Mouse (Mus musculus): ENCODE measurements around the gene Shroom3. TPM values are rescaled to one million over a fixed set of nuclear protein-coding genes. Genes with fewer than 3 reads are reported as not detected.

The Shroom3 gene
- polyA plus RNA-seq, 1 experiment from 2014 or later, result 2.1 TPM

DNA sequence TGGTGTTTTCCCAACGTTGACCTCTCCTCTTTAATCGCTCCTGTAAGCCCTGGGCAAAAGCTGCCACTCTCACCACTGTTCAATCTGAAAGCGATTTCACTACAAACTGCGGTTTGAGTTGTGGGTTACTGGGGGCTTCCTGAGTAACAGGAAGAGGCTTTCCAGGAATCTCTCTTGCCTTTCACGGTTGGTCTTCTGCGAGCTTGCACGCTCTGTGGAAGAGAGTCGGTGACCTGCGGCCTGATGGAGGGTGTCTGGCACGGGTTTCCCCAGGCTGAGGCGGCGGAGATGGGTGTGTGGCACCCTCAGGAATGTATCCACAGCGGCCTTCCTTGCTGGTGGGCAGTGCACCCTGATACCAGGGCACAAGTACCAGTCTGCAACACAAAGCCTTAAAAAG, 281.5 kb downstream of the Shroom3 start:
- Histone ChIP-seq H3K4me3 (no peak overlapping the region), H3K4me1 (peaks cover 38% of the 10 kb centered on the region), H3K27ac (no peak overlapping the region), H3K4me2 (no peak overlapping the region), H3K9me3 (no peaks in the 10 kb centered on the region), H3K27me3 (no peaks in the 10 kb centered on the region), H3K9ac (no peak overlapping the region; the same call in 1 of the 2 replicates), H3K36me3 (no peaks in the 10 kb centered on the region)
- whole genome bisulfite sequencing, result 72% methylated on average over 13 of the region's 13 CpGs
- no peak for ATAC-seq (ENCODE audit: insufficient number of reproducible peaks, insufficient read depth, low FRiP score, low TSS enrichment, low read depth)

DNA sequence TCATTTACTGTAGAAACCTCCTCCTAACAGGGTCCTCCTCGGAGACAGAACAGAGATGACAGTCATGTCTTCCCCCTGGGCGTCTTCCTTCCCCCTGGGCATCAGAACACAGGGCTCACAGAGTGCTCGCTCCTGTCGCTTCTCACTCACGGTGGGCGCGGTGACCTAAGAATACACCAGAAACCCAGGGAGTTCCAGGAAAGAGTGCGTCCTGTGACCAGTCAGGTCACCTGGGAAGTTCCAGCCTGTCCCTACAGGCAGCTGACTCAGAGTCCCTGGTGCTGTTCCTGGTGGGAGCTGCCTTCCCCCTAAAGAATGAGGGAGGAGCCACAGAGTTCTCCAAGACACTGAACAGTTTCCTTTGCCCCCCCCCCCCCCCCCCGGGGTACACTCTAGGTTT, 283.9 kb downstream of the Shroom3 start:
- H3K4me1 ChIP-seq, result peaks cover 16% of the 10 kb centered on the region
- no peak overlapping the region for H3K27ac ChIP-seq
- H3K4me3 ChIP-seq, result no peak overlapping the region
- 53% methylated on average over 9 of the region's 9 CpGs for WGBS
- H3K36me3 ChIP-seq, result no peaks in the 10 kb centered on the region
- no peaks in the 10 kb centered on the region for H3K27me3 ChIP-seq
- ATAC-seq (ENCODE audit: insufficient number of reproducible peaks, insufficient read depth, low FRiP score, low TSS enrichment, low read depth), result no peak
- no peak overlapping the region for H3K4me2 ChIP-seq
- no peak overlapping the region for H3K9ac ChIP-seq
- H3K9me3 ChIP-seq, result no peaks in the 10 kb centered on the region

DNA sequence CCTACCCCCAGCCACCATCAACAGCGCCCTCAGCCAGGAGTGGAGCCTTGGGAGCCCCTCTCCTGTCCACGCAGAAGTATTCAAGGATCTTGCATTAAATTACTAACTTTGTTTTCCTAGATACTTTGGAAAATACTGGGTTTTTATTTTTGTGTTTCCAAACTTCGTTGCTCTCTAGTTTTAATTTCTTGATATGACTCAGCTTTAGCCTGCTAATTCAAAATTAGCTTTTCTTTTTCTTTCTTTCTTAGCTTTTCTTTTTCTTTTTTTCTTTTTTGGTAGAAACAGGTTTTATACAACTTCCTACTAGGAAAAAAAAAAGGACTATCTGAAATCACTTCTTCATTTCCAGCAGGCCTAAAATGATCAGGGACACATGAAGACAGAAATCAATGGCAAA, 284.7 kb downstream of the Shroom3 start:
- WGBS, result 89% methylated on average over 3 of the region's 3 CpGs
- Histone ChIP-seq H3K9me3 (no peaks in the 10 kb centered on the region), H3K36me3 (no peaks in the 10 kb centered on the region), H3K9ac (no peak overlapping the region), H3K27ac (no peak overlapping the region), H3K4me1 (peaks cover 15% of the 10 kb centered on the region), H3K4me3 (no peak overlapping the region), H3K4me2 (no peak overlapping the region), H3K27me3 (no peaks in the 10 kb centered on the region)
- ATAC-seq (ENCODE audit: insufficient number of reproducible peaks, insufficient read depth, low FRiP score, low TSS enrichment, low read depth), result no peak

DNA sequence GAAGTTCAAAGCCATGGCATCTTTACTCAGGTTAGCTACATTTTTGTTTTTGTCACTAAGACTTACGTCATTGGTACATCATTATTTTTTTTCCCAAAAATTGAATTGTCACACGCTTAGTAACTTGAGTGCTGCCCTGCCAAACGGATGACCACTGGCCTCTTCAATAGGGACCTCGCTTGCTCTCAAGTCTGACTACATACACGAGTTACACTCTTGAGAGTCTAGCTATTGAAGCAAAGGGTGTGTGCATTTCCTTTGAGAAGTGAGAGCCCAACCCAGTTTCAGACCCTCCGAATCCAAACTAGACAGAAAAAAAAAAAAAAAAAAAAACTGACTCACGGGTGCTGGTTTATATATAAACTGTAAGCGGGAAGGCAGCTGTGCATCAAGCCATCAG, 286.2 kb downstream of the Shroom3 start:
- H3K36me3 ChIP-seq, result no peaks in the 10 kb centered on the region
- H3K4me1 ChIP-seq, result peaks cover 12% of the 10 kb centered on the region; the same call in 1 of the 2 replicates
- no peak overlapping the region for H3K9ac ChIP-seq
- WGBS, result 75% methylated on average over 8 of the region's 8 CpGs
- no peaks in the 10 kb centered on the region for H3K9me3 ChIP-seq
- H3K4me3 ChIP-seq, result no peak overlapping the region
- ATAC-seq (ENCODE audit: insufficient number of reproducible peaks, insufficient read depth, low FRiP score, low TSS enrichment, low read depth), result no peak
- no peaks in the 10 kb centered on the region for H3K27me3 ChIP-seq
- H3K4me2 ChIP-seq, result no peak overlapping the region
- no peak overlapping the region for H3K27ac ChIP-seq

DNA sequence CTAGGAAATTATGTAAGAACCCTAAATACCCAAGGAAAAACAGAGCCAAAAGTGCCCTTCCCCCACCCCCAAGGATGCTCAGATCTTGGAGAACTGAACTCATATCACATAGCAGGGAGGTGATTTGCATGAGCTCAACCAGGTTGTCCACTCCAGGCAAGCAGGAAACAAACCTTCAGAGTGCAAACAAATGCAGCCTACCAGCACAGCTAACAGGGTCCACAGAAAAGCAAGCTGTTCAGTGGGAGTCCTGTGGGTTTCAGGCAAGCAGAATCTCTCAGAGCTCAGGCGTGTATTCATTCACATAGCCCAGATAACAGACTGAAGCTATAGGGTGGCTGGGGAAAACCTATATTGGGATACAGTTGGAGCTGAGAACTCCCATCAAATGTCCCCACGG, 286.7 kb downstream of the Shroom3 start:
- 76% methylated on average over 2 of the region's 2 CpGs for WGBS
- H3K27ac ChIP-seq, result peak overlapping the region; percentile 40; the same call in 1 of the 2 replicates
- H3K27me3 ChIP-seq, result no peaks in the 10 kb centered on the region
- no peak overlapping the region for H3K9ac ChIP-seq
- no peaks in the 10 kb centered on the region for H3K36me3 ChIP-seq
- ATAC-seq (ENCODE audit: insufficient number of reproducible peaks, insufficient read depth, low FRiP score, low TSS enrichment, low read depth), result no peak
- peaks cover 9% of the 10 kb centered on the region; the same call in 1 of the 2 replicates for H3K4me1 ChIP-seq
- no peaks in the 10 kb centered on the region for H3K9me3 ChIP-seq
- H3K4me3 ChIP-seq, result no peak overlapping the region
- H3K4me2 ChIP-seq, result no peak overlapping the region

DNA sequence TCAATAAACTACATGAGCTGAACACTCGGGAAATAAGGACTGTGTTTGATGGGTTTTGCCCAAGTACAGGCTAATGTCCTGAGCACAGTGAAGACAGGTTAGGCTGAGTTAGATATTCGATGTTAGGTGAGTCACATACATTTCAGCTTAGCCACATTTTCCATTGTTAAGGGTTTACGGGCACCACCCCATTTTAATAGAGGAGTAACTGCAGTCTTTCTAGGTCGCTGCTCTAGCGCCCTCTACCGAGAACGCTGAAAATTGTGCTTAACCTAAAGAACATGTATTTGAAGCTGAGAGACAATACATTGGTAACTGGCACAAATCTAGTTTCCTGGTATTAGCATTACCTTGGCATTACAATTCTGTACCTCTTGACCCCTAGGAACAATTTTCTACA, 287.2 kb downstream of the Shroom3 start:
- Histone ChIP-seq H3K4me2 (no peak overlapping the region), H3K36me3 (no peaks in the 10 kb centered on the region), H3K27me3 (no peaks in the 10 kb centered on the region), H3K9ac (no peak overlapping the region), H3K4me3 (no peak overlapping the region), H3K4me1 (peaks cover 9% of the 10 kb centered on the region; the same call in 1 of the 2 replicates), H3K9me3 (no peaks in the 10 kb centered on the region), H3K27ac (no peak overlapping the region; the same call in 1 of the 2 replicates)
- no peak for ATAC-seq (ENCODE audit: insufficient number of reproducible peaks, insufficient read depth, low FRiP score, low TSS enrichment, low read depth)
- WGBS, result 34% methylated on average over 7 of the region's 7 CpGs

DNA sequence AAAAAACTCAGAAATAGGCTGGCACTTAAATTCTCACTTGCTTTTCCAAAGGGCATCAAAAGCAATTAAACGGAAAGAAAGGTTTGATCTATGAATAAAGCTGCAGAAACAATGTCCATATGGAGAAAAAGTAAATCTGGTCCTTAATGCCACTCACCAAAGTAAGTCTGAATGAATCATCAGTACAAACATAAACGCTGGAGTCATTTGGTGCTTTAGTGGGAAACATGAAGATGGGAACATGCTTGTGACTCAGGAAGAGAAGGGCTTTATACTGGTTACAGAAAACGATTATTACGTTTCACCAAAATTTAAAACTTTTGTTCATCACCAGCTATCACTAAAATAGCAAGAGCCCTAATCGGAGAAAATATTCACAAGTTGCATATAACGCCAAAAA, 297.2 kb downstream of the Shroom3 start:
- H3K4me2 ChIP-seq, result no peak overlapping the region
- no peaks in the 10 kb centered on the region for H3K27me3 ChIP-seq
- ATAC-seq (ENCODE audit: insufficient number of reproducible peaks, insufficient read depth, low FRiP score, low TSS enrichment, low read depth), result no peak
- WGBS, result 83% methylated on average over 6 of the region's 6 CpGs
- no peaks in the 10 kb centered on the region for H3K36me3 ChIP-seq
- H3K9me3 ChIP-seq, result no peaks in the 10 kb centered on the region
- no peak overlapping the region for H3K4me3 ChIP-seq
- no peak overlapping the region for H3K27ac ChIP-seq
- no peak overlapping the region for H3K9ac ChIP-seq
- H3K4me1 ChIP-seq, result no peaks in the 10 kb centered on the region

DNA sequence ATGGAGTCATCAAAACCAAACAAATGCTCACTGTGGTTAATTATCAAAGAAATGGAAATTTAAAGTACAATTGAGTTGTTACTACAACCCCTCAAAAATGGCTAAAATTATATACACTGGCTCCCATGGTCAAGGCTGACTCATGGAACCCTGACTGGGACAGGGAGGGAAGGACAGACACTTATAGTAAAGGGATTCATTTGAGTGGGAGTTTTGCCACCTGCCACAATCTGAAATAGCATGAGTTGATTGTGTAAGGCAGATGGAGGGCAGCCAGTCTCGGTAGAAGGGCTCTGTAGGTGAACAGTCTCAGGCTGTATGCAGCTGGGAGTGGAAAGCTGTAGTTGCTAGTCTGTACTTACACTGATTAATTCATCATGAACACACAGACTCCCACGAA, 297.6 kb downstream of the Shroom3 start:
- no peak for ATAC-seq (ENCODE audit: insufficient number of reproducible peaks, insufficient read depth, low FRiP score, low TSS enrichment, low read depth)
- H3K4me3 ChIP-seq, result no peak overlapping the region
- H3K4me2 ChIP-seq, result no peak overlapping the region
- no peaks in the 10 kb centered on the region for H3K9me3 ChIP-seq
- WGBS, result 70% methylated on average over 2 of the region's 2 CpGs
- H3K27ac ChIP-seq, result no peak overlapping the region
- H3K27me3 ChIP-seq, result no peaks in the 10 kb centered on the region
- no peaks in the 10 kb centered on the region for H3K4me1 ChIP-seq
- H3K36me3 ChIP-seq, result no peaks in the 10 kb centered on the region
- no peak overlapping the region for H3K9ac ChIP-seq

DNA sequence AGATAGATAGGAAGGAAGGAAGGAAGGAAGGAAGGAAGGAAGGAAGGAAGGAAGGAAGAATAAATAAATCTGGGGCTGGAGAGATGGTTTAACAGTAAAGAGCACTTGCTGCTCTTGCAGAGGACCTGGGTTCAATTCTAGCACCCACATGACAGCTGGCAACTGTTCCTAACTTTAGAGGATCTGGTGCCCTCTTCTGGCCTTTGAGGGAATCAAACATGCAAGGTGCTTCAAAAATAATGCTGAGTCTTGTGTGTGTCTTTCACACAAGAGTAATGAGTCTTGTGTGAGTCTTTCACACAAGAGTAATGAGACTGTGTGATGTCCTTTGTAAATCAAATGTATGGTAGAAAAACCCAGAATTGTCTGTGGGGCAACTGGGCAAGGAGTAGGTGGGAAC, 299.4 kb downstream of the Shroom3 start:
- peaks cover 8% of the 10 kb centered on the region for H3K4me1 ChIP-seq
- no peak overlapping the region for H3K4me3 ChIP-seq
- ATAC-seq (ENCODE audit: insufficient number of reproducible peaks, insufficient read depth, low FRiP score, low TSS enrichment, low read depth), result no peak
- H3K4me2 ChIP-seq, result no peak overlapping the region
- H3K27me3 ChIP-seq, result no peaks in the 10 kb centered on the region
- H3K36me3 ChIP-seq, result no peaks in the 10 kb centered on the region
- H3K9ac ChIP-seq, result no peak overlapping the region
- H3K9me3 ChIP-seq, result no peaks in the 10 kb centered on the region
- H3K27ac ChIP-seq, result no peak overlapping the region

DNA sequence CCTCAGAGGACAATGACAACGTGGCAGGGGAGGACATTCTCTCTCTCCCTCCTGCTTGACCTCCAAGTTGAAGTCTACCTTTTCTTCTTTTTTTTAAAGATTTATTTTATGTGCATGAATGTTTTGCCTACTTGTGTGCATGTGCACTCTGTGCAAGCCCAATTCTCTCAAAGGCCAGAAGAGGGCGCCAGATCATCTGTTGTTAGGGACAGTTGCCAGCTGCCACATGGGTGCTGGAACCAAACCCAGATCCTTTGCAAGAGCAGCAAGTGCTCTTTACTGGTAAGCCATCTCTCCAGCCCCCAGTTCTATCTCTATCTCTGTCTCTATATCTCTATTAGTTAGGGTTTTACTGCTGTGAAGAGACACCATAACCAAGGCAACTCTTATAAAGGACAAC, 300.7 kb downstream of the Shroom3 start:
- peaks cover 19% of the 10 kb centered on the region for H3K4me1 ChIP-seq
- no peaks in the 10 kb centered on the region for H3K9me3 ChIP-seq
- ATAC-seq (ENCODE audit: insufficient number of reproducible peaks, insufficient read depth, low FRiP score, low TSS enrichment, low read depth), result no peak
- no peaks in the 10 kb centered on the region for H3K27me3 ChIP-seq
- no peak overlapping the region for H3K9ac ChIP-seq
- no peak overlapping the region for H3K4me2 ChIP-seq
- no peak overlapping the region for H3K4me3 ChIP-seq
- H3K27ac ChIP-seq, result peak overlapping the region; percentile 19; the same call in 1 of the 2 replicates
- no peaks in the 10 kb centered on the region for H3K36me3 ChIP-seq
- 33% methylated on average over 2 of the region's 2 CpGs for WGBS

DNA sequence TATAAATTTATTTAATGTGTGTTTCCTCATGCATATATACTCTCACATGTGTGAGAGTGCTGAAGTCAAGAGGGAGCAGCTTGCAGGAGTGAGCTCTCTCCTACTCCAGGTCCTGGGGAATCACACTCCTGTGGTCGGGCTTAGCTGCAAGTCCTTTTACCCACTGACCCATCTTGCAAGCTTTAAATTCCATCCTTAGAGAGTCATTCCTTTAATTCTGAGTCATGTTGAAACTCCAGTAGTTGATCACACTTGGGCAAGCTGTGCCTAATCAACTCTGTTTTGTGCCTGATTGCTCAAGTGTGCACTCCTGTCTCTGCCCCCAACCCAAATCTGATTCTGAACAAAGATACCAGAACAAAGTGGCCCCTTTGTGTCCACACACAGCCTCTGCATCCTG, 301.5 kb downstream of the Shroom3 start:
- Histone ChIP-seq H3K9ac (no peak overlapping the region), H3K4me3 (no peak overlapping the region), H3K4me1 (peaks cover 23% of the 10 kb centered on the region), H3K9me3 (no peaks in the 10 kb centered on the region), H3K36me3 (no peaks in the 10 kb centered on the region), H3K4me2 (no peak overlapping the region), H3K27ac (no peak overlapping the region), H3K27me3 (no peaks in the 10 kb centered on the region)
- no peak for ATAC-seq (ENCODE audit: insufficient number of reproducible peaks, insufficient read depth, low FRiP score, low TSS enrichment, low read depth)
- 52% methylated on average over 1 of the region's 1 CpGs for WGBS

DNA sequence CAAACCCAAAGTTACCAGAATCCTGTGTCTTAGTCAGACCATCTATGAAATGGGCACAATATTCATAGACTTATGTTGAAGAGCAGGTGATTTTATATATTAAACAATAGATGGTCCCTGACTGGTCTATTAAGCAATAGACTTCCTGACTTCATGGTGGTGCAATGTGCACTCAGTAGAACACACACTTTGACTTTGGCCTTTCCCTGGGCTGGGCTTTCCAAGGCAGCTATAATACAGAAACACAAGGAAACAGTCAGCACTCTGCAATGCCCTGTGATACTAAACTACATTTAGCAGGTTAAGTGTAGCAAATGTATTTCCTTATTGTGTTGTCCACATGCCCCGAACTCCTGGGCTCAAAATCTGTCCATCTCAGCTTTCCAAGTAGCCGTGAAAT, 302.2 kb downstream of the Shroom3 start:
- H3K27ac ChIP-seq, result no peak overlapping the region

More for the DNA sequence above, 302.2 kb downstream of the Shroom3 start:
- ATAC-seq (ENCODE audit: insufficient number of reproducible peaks, insufficient read depth, low FRiP score, low TSS enrichment, low read depth), result no peak
- Histone ChIP-seq H3K9me3 (no peaks in the 10 kb centered on the region), H3K4me2 (no peak overlapping the region), H3K9ac (no peak overlapping the region), H3K36me3 (no peaks in the 10 kb centered on the region), H3K27me3 (no peaks in the 10 kb centered on the region), H3K4me1 (peaks cover 23% of the 10 kb centered on the region), H3K4me3 (no peak overlapping the region)
- WGBS, result 84% methylated on average over 2 of the region's 2 CpGs
